Mouse (Mus musculus): ENCODE measurements around the gene Mob2. TPM values are rescaled to one million over a fixed set of nuclear protein-coding genes. Genes with fewer than 3 reads are reported as not detected.

Mob2 gene
- 66.1 and 70.2 TPM in 2 replicates for polyA plus RNA-seq (2015; fragmentation: Nextera tagmentation; extraction: Ambion mirVana)

DNA sequence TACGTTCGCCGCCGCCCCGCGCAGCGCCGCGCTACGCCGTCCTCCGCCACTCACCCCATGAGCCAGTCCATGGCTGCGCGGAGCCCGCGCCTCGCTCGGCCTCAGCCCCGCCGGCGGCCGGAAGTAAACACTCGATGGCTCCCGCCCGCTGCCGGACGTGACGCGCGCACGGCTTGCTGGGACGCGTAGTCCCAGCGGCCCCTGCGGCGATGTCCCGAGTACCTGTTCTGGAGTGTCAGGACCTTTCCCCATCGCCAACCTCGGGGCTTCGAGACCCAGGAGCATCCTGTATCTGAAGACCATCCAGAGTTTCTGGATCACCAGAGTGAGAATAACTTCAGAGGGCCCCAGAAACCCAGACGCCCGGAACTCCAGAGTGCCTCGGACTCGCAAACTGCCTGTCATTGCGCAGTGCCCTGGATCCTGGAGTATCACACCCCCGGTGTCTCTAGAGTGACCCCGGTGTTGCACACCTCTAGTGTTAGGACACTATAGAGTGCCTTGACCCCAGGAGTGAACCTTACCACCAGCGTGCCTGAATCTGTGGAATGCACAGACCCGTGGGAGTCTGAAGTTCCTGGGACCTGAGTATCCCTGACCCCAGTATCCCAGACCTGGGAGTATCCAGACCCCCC, at the start of gene Mob2:
Gene Mob2, minus strand, starts transcription at position 135 of the 635 bp plus-strand sequence.
- Histone ChIP-seq H3K9me3 (replicated peaks) (no peaks in the 10 kb centered on the region), H3K4me1 (replicated peaks) (peaks cover 56% of the 10 kb centered on the region), H3K27ac (replicated peaks) (peak within 1 kb of the TSS; percentile 95), H3K36me3 (replicated peaks) (peaks cover 20% of the 10 kb centered on the region), H3K4me2 (peak within 1 kb of the TSS; percentile 94), H3K4me3 (replicated peaks) (peak within 1 kb of the TSS; percentile 98), H3K9ac (peak within 1 kb of the TSS; percentile 97), H3K27me3 (peaks cover 26% of the 10 kb centered on the region)
- WGBS (ENCODE audit: insufficient replicate concordance): under 1% methylated on average over 49 of the region's 49 CpGs
- peak; percentile 94 for ATAC-seq (ENCODE audit: insufficient read depth)

- Histone ChIP-seq H3K27me3 (peaks cover 41% of the 10 kb centered on the region), H3K9ac (no peak overlapping the region), H3K36me3 (replicated peaks) (no peaks in the 10 kb centered on the region), H3K9me3 (replicated peaks) (no peaks in the 10 kb centered on the region), H3K27ac (replicated peaks) (no peak overlapping the region), H3K4me1 (replicated peaks) (no peaks in the 10 kb centered on the region), H3K4me2 (no peak overlapping the region), H3K4me3 (replicated peaks) (no peak overlapping the region)
- WGBS (ENCODE audit: insufficient replicate concordance): 40% methylated on average over 5 of the region's 5 CpGs
- ATAC-seq (ENCODE audit: insufficient read depth): no peak
Measured at GRCm38 (mm10) chr7:142104747-142105146, 43.9 kb upstream of the Mob2 start.

DNA sequence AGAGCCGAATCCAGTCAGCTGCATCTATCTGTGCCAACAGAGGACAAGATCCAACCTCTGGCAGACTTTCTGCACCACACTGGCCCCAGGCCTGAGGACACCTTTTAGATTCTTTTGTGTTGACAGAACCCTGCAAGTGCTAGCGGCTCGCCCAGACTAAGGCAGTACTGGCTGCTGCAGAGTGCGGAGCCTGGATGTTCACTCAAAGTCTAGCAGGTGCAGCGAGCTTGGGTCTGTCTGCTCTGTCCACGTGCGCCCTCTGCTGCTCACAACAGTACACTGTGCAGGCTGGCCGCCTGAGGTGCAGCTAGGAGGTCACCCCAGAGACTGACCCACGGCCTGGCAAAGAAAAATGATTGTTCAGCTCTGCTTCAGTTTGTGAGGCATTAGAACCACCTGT, 36.9 kb upstream of the Mob2 start:
- Histone ChIP-seq H3K4me1 (replicated peaks) (peaks cover 33% of the 10 kb centered on the region), H3K9me3 (replicated peaks) (no peaks in the 10 kb centered on the region), H3K27me3 (peaks cover 92% of the 10 kb centered on the region), H3K36me3 (replicated peaks) (no peaks in the 10 kb centered on the region), H3K9ac (no peak overlapping the region), H3K4me3 (replicated peaks) (no peak overlapping the region), H3K4me2 (no peak overlapping the region), H3K27ac (replicated peaks) (no peak overlapping the region)
- 9% methylated on average over 9 of the region's 9 CpGs for WGBS (ENCODE audit: insufficient replicate concordance)
- ATAC-seq (ENCODE audit: insufficient read depth): 0 out of 2 replicates have a peak, but pooled peaks have one; percentile 24

GRCm38 (mm10) chr7:142096701-142097100, 35.8 kb upstream of the Mob2 start:
- H3K9ac ChIP-seq: no peak overlapping the region
- no peaks in the 10 kb centered on the region for H3K36me3 ChIP-seq (replicated peaks)
- no peaks in the 10 kb centered on the region for H3K9me3 ChIP-seq (replicated peaks)
- H3K4me1 ChIP-seq (replicated peaks): peaks cover 43% of the 10 kb centered on the region
- no peak overlapping the region for H3K4me2 ChIP-seq
- 51% methylated on average over 4 of the region's 4 CpGs for WGBS (ENCODE audit: insufficient replicate concordance)
- H3K27me3 ChIP-seq: peaks cover 100% of the 10 kb centered on the region
- ATAC-seq (ENCODE audit: insufficient read depth): no peak
- H3K4me3 ChIP-seq (replicated peaks): no peak overlapping the region
- no peak overlapping the region for H3K27ac ChIP-seq (replicated peaks)

DNA sequence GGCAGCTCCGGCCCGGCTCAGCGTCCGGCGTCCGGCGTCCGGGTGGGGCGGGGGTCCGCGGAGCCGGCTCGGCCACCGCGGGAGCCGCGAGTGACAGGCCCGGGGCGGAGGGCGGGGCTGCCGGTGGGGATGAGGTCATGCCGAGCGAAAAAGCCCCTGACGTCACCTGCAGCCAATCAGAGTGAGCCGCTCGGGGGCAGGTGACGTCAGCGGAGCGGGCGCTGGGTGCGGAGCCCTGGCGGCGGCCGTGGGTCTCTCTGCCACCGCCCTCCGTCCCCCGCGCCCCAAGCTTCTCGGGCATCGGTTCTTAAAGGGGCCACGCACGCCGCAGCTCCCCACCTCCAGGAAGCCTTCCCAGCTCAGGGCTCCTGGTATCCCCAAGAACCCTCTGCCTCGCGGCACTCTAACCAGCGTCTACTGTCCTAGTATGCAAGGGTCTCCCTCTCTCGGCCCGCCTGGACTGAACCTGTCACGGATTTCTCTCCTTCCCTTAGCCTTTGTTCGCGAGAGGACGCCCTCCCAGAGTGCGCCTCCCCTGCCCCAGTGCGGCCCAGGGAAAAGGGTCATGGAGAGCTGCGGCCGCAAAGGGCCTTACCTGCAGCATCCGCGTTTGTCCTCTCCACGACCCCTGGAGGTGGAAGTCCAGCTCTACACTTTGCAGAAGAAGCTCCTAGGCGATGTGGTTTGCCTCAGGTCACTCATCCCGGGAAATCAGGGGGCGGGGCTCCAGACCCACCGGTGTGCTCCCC, 34.5 kb upstream of the Mob2 start, which contains the start of gene Dusp8:
Gene Dusp8, minus strand, starts transcription at position 661 of the 749 bp plus-strand sequence.
- peak; percentile 83 for ATAC-seq (ENCODE audit: insufficient read depth)
- WGBS (ENCODE audit: insufficient replicate concordance): under 1% methylated on average over 58 of the region's 63 CpGs
- H3K9ac ChIP-seq: peak within 1 kb of the TSS; percentile 98
- H3K4me2 ChIP-seq: peak within 1 kb of the TSS; percentile 97
- H3K36me3 ChIP-seq (replicated peaks): no peaks in the 10 kb centered on the region
- peaks cover 100% of the 10 kb centered on the region for H3K27me3 ChIP-seq
- peaks cover 51% of the 10 kb centered on the region for H3K4me1 ChIP-seq (replicated peaks)
- H3K27ac ChIP-seq (replicated peaks): peak within 1 kb of the TSS; percentile 84
- peak within 1 kb of the TSS; percentile 87 for H3K4me3 ChIP-seq (replicated peaks)
- no peaks in the 10 kb centered on the region for H3K9me3 ChIP-seq (replicated peaks)

GRCm38 (mm10) chr7:142094301-142095143, 33.7 kb upstream of the Mob2 start:
- Histone ChIP-seq H3K9me3 (replicated peaks) (no peaks in the 10 kb centered on the region), H3K4me2 (peak overlapping the region; percentile 97), H3K4me3 (replicated peaks) (peak overlapping the region; percentile 87), H3K9ac (peak overlapping the region; percentile 98), H3K36me3 (replicated peaks) (no peaks in the 10 kb centered on the region), H3K27ac (replicated peaks) (peak overlapping the region; percentile 84), H3K27me3 (peaks cover 100% of the 10 kb centered on the region), H3K4me1 (replicated peaks) (peaks cover 60% of the 10 kb centered on the region)
- peak; percentile 72 for ATAC-seq (ENCODE audit: insufficient read depth)
- under 1% methylated on average over 89 of the region's 89 CpGs for WGBS (ENCODE audit: insufficient replicate concordance)

GRCm38 (mm10) chr7:142093696-142094240, 32.9 kb upstream of the Mob2 start:
- Histone ChIP-seq H3K27me3 (peaks cover 100% of the 10 kb centered on the region), H3K27ac (replicated peaks) (peak overlapping the region; percentile 84), H3K36me3 (replicated peaks) (no peaks in the 10 kb centered on the region), H3K4me3 (replicated peaks) (peak overlapping the region; percentile 87), H3K4me2 (peak overlapping the region; percentile 97), H3K9me3 (replicated peaks) (no peaks in the 10 kb centered on the region), H3K9ac (peak overlapping the region; percentile 98), H3K4me1 (replicated peaks) (peaks cover 67% of the 10 kb centered on the region)
- peak; percentile 8 for ATAC-seq (ENCODE audit: insufficient read depth)
- WGBS (ENCODE audit: insufficient replicate concordance): 17% methylated on average over 6 of the region's 6 CpGs

- ATAC-seq (ENCODE audit: insufficient read depth): no peak
- H3K4me3 ChIP-seq (replicated peaks): peak overlapping the region; percentile 87
- 48% methylated on average over 1 of the region's 1 CpGs for WGBS (ENCODE audit: insufficient replicate concordance)
- peaks cover 75% of the 10 kb centered on the region for H3K4me1 ChIP-seq (replicated peaks)
- H3K9ac ChIP-seq: peak overlapping the region; percentile 98; the same call in 1 of the 2 replicates
- H3K9me3 ChIP-seq (replicated peaks): no peaks in the 10 kb centered on the region
- H3K27me3 ChIP-seq: peaks cover 99% of the 10 kb centered on the region
- peak overlapping the region; percentile 97 for H3K4me2 ChIP-seq
- peak overlapping the region; percentile 84; the same call in 1 of the 2 replicates for H3K27ac ChIP-seq (replicated peaks)
- no peaks in the 10 kb centered on the region for H3K36me3 ChIP-seq (replicated peaks)
Measured at GRCm38 (mm10) chr7:142092991-142093390, 32.1 kb upstream of the Mob2 start.

- WGBS (ENCODE audit: insufficient replicate concordance): 10% methylated on average over 4 of the region's 4 CpGs
- H3K36me3 ChIP-seq (replicated peaks): no peaks in the 10 kb centered on the region
- H3K9me3 ChIP-seq (replicated peaks): no peaks in the 10 kb centered on the region
- peaks cover 82% of the 10 kb centered on the region for H3K4me1 ChIP-seq (replicated peaks)
- no peak for ATAC-seq (ENCODE audit: insufficient read depth)
- H3K27ac ChIP-seq (replicated peaks): no peak overlapping the region; the same call in 1 of the 2 replicates
- no peak overlapping the region for H3K4me3 ChIP-seq (replicated peaks)
- H3K9ac ChIP-seq: no peak overlapping the region
- 0 out of 2 replicates have a peak overlapping the region, but pooled peaks have one; percentile 97 for H3K4me2 ChIP-seq
- peaks cover 88% of the 10 kb centered on the region for H3K27me3 ChIP-seq
Measured at GRCm38 (mm10) chr7:142091848-142092247, 31.0 kb upstream of the Mob2 start.

DNA sequence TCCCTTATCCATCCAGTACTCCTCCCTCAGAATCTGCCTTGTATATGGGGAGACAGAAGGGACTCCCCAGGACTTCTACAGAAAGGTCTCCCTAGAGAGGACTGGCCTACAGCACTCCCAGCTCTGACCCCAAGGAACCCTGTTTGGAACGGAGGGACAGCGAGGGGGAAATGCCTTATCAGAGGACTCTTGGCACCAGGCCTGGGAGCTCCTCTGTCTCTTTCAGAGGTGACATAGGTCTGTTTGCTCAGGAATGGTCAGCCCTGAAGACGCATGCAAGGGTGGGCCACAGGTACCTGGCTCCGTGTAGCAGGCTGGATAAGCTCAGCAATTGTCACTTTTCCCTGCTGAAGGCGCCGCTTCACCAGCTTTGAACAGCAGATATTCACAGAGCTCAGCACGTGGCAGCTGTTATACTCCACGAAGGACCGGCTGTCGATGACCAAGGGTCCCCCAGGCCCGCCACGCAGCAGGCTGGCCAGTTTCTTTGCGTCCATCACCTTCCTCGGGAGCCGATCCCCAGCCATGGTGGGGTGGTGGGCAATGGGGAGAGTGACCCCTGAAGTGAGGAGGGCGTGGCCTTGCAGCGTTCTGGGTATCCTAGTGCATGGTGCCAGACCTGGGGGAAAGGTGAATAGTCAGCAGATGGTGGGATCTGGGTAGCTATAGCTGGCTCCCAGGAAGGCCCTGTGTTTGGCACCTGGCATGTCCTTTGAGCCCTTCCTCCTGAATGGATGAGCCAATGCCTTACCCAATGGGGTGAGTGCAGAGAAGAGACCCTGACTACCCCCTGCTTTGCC, 29.0 kb upstream of the Mob2 start:
- 66% methylated on average over 17 of the region's 17 CpGs for WGBS (ENCODE audit: insufficient replicate concordance)
- H3K4me1 ChIP-seq (replicated peaks): peaks cover 92% of the 10 kb centered on the region
- peak overlapping the region; percentile 32; the same call in 1 of the 2 replicates for H3K4me2 ChIP-seq
- H3K9ac ChIP-seq: peak overlapping the region; percentile 56
- peak overlapping the region; percentile 96 for H3K27ac ChIP-seq (replicated peaks)
- no peak for ATAC-seq (ENCODE audit: insufficient read depth)
- no peak overlapping the region for H3K4me3 ChIP-seq (replicated peaks)
- H3K36me3 ChIP-seq (replicated peaks): peaks cover 1% of the 10 kb centered on the region; the same call in 1 of the 2 replicates
- H3K9me3 ChIP-seq (replicated peaks): no peaks in the 10 kb centered on the region
- H3K27me3 ChIP-seq: peaks cover 70% of the 10 kb centered on the region
